Mouse (Mus musculus): ENCODE data around the gene Erg. TPM values are rescaled to one million over a fixed set of nuclear protein-coding genes. Genes with fewer than 3 reads are reported as not detected.

The Erg gene
- polyA plus RNA-seq, 1 experiment from 2014 or later, result 12.2 TPM

GRCm38 (mm10) chr16:95382251-95382650 lies 204.1 kb downstream of the Erg start:
- ATAC-seq (ENCODE audit: borderline replicate concordance, extremely low read depth, low FRiP score, low TSS enrichment), result no peak
- no peak overlapping the region for H3K4me3 ChIP-seq
- WGBS, result 15% methylated on average over 5 of the region's 5 CpGs

DNA sequence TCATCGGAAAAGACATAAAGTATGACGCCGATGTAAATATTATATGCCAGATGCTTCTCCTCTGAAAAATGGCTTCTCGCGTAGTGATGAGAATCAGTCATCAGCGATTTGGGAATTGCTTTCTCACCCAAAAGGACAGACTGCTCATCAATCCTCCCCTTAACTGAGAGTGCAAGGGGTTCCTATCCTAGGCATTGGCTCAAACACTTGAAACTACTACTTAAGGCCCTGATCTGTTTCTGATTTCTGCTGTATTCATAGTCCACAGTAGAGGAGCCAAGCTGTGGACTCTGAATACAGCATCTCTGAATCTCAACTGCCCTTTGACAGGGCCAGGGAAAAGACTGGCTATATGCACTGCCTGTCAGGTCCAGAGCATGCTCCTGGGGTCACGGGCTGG lies 209.6 kb downstream of the Erg start:
- no peak overlapping the region for H3K9ac ChIP-seq
- H3K27me3 ChIP-seq, result no peaks in the 10 kb centered on the region
- no peaks in the 10 kb centered on the region for H3K36me3 ChIP-seq
- peaks cover 8% of the 10 kb centered on the region for H3K4me1 ChIP-seq
- H3K4me2 ChIP-seq, result no peak overlapping the region
- H3K9me3 ChIP-seq, result no peaks in the 10 kb centered on the region
- H3K4me3 ChIP-seq, result no peak overlapping the region
- 55% methylated on average over 7 of the region's 7 CpGs for WGBS
- no peak overlapping the region for H3K27ac ChIP-seq
- no peak for ATAC-seq (ENCODE audit: borderline replicate concordance, extremely low read depth, low FRiP score, low TSS enrichment)

More at GRCm38 (mm10) chr16:95382251-95382650, 204.1 kb downstream of the Erg start:
- Histone ChIP-seq H3K4me1 (no peaks in the 10 kb centered on the region), H3K4me2 (no peak overlapping the region), H3K36me3 (peaks cover 8% of the 10 kb centered on the region; the same call in 1 of the 2 replicates), H3K9ac (no peak overlapping the region), H3K9me3 (no peaks in the 10 kb centered on the region), H3K27me3 (no peaks in the 10 kb centered on the region), H3K27ac (no peak overlapping the region)

- Histone ChIP-seq H3K27ac (no peak overlapping the region), H3K4me2 (no peak overlapping the region), H3K36me3 (no peaks in the 10 kb centered on the region), H3K27me3 (no peaks in the 10 kb centered on the region), H3K9ac (no peak overlapping the region), H3K4me1 (peaks cover 8% of the 10 kb centered on the region), H3K9me3 (no peaks in the 10 kb centered on the region), H3K4me3 (no peak overlapping the region)
- peak; percentile 53; the same call in 1 of the 2 replicates for ATAC-seq (ENCODE audit: borderline replicate concordance, extremely low read depth, low FRiP score, low TSS enrichment)
- 31% methylated on average over 11 of the region's 11 CpGs for WGBS
Observed at GRCm38 (mm10) chr16:95376364-95376763, 210.0 kb downstream of the Erg start.

DNA sequence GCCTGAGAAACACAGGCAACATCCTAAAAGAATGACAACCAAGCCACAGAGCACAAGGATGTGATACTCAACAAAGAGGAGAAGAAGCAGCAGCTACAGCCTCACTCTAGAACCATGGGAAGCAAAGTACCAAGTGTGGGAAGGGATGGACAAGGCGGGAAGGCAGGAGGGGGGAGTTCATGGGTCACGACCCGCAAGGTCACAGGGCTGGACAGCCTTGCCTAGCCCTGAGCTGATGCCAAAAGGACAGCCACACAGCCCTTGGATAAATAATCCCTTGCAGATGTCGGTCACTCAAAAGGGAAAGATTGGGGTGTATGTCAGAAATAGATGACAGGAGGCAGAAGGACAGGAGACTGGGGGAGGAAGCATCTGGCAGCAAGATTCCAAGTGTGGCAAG lies 211.7 kb downstream of the Erg start:
- 71% methylated on average over 4 of the region's 4 CpGs for WGBS
- Histone ChIP-seq H3K36me3 (no peaks in the 10 kb centered on the region), H3K27ac (no peak overlapping the region), H3K9me3 (no peaks in the 10 kb centered on the region), H3K4me1 (peaks cover 8% of the 10 kb centered on the region), H3K4me3 (no peak overlapping the region), H3K9ac (no peak overlapping the region), H3K4me2 (no peak overlapping the region), H3K27me3 (no peaks in the 10 kb centered on the region)
- no peak for ATAC-seq (ENCODE audit: borderline replicate concordance, extremely low read depth, low FRiP score, low TSS enrichment)

DNA sequence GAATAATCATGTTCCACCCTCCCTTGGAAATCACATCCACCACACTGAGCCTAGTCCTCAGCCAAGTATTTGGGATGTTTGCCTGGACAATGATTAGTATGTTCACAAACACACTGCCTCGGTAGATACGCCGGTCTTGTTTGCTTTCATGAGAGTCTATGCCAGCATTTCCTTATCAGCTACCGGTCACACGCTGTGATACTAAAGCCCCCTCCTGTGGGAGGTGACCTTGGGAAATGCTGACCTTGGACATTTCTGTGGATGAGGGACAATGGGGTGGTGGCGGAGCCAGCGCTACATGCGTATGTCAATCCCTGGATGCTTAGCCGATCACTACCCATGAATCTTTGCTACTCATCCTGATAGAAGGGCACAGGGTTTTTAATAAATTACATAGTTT lies 213.4 kb downstream of the Erg start:
- no peak overlapping the region for H3K9ac ChIP-seq
- no peak overlapping the region for H3K4me2 ChIP-seq
- no peak for ATAC-seq (ENCODE audit: borderline replicate concordance, extremely low read depth, low FRiP score, low TSS enrichment)
- H3K4me3 ChIP-seq, result no peak overlapping the region
- no peaks in the 10 kb centered on the region for H3K36me3 ChIP-seq
- 61% methylated on average over 9 of the region's 9 CpGs for WGBS
- no peak overlapping the region for H3K27ac ChIP-seq
- H3K4me1 ChIP-seq, result peaks cover 8% of the 10 kb centered on the region
- H3K9me3 ChIP-seq, result no peaks in the 10 kb centered on the region
- H3K27me3 ChIP-seq, result no peaks in the 10 kb centered on the region

GRCm38 (mm10) chr16:95371713-95372112 lies 214.7 kb downstream of the Erg start:
- Histone ChIP-seq H3K4me1 (0 out of 2 replicates have a peak, but pooled peaks cover 4% of the 10 kb centered on the region), H3K9ac (no peak overlapping the region), H3K36me3 (no peaks in the 10 kb centered on the region), H3K9me3 (no peaks in the 10 kb centered on the region), H3K4me2 (no peak overlapping the region), H3K27ac (no peak overlapping the region), H3K4me3 (no peak overlapping the region), H3K27me3 (no peaks in the 10 kb centered on the region)
- no peak for ATAC-seq (ENCODE audit: borderline replicate concordance, extremely low read depth, low FRiP score, low TSS enrichment)
- WGBS, result 51% methylated on average over 4 of the region's 4 CpGs

DNA sequence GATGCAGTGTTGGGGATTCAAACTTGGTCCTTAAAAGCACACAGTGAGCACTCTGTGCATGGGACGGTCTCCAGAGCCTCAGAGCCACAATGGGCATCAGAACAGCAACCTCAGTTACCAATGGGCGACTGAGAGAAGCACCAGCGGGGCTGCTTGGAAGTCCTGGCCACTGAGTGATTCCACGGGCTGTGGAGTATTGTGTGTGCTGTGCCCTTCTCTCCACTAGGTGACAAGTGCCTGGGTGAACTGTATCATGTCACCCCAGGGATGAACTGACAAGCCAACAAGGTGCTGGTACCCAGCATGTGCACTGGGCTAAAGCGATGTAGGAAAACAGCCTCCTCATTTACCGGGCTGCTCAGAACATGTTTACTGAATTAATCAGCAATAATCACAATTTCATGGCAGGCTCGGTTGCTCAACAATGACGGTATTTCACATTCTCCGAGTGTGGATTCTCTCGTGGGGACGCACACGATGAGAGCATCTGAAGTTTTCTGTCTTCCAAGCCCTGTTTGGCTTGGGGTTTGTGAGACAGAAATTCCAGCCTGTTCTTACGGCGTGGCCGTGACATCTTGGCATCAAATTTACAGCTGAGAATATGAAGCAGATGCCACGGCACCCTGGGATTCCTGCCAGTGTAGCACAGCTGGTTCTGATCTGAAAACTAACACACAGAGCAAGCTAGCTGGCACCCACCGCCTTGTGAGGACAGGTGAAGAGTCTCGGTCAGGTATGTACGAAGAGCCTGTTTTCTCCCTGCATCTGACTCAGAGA lies 219.2 kb downstream of the Erg start:
- no peak for ATAC-seq (ENCODE audit: borderline replicate concordance, extremely low read depth, low FRiP score, low TSS enrichment)
- Histone ChIP-seq H3K27me3 (no peaks in the 10 kb centered on the region), H3K9me3 (no peaks in the 10 kb centered on the region), H3K4me3 (no peak overlapping the region), H3K27ac (no peak overlapping the region), H3K36me3 (no peaks in the 10 kb centered on the region), H3K9ac (no peak overlapping the region), H3K4me1 (peaks cover 2% of the 10 kb centered on the region; the same call in 1 of the 2 replicates), H3K4me2 (no peak overlapping the region)
- 70% methylated on average over 19 of the region's 19 CpGs for WGBS

- Histone ChIP-seq H3K36me3 (no peaks in the 10 kb centered on the region), H3K4me1 (peaks cover 2% of the 10 kb centered on the region; the same call in 1 of the 2 replicates), H3K27me3 (no peaks in the 10 kb centered on the region), H3K27ac (no peak overlapping the region), H3K4me2 (no peak overlapping the region), H3K9me3 (no peaks in the 10 kb centered on the region), H3K4me3 (no peak overlapping the region), H3K9ac (no peak overlapping the region)
- 76% methylated on average over 5 of the region's 5 CpGs for WGBS
- ATAC-seq (ENCODE audit: borderline replicate concordance, extremely low read depth, low FRiP score, low TSS enrichment), result no peak
Observed at GRCm38 (mm10) chr16:95365214-95365613, 221.2 kb downstream of the Erg start.

GRCm38 (mm10) chr16:95363632-95364465 lies 222.5 kb downstream of the Erg start:
- 0 out of 2 replicates have a peak overlapping the region, but pooled peaks have one; percentile 0 for H3K27ac ChIP-seq
- ATAC-seq (ENCODE audit: borderline replicate concordance, extremely low read depth, low FRiP score, low TSS enrichment), result peak; percentile 33; the same call in 1 of the 2 replicates
- H3K9me3 ChIP-seq, result no peaks in the 10 kb centered on the region
- 57% methylated on average over 18 of the region's 18 CpGs for WGBS
- H3K36me3 ChIP-seq, result no peaks in the 10 kb centered on the region
- H3K4me1 ChIP-seq, result peaks cover 2% of the 10 kb centered on the region; the same call in 1 of the 2 replicates
- H3K4me3 ChIP-seq, result no peak overlapping the region
- H3K27me3 ChIP-seq, result no peaks in the 10 kb centered on the region
- H3K4me2 ChIP-seq, result no peak overlapping the region
- H3K9ac ChIP-seq, result no peak overlapping the region

- Histone ChIP-seq H3K27me3 (no peaks in the 10 kb centered on the region), H3K9ac (no peak overlapping the region), H3K4me2 (no peak overlapping the region), H3K4me3 (no peak overlapping the region), H3K9me3 (no peaks in the 10 kb centered on the region), H3K4me1 (peaks cover 2% of the 10 kb centered on the region; the same call in 1 of the 2 replicates), H3K36me3 (no peaks in the 10 kb centered on the region), H3K27ac (no peak overlapping the region)
- 72% methylated on average over 7 of the region's 7 CpGs for WGBS
- ATAC-seq (ENCODE audit: borderline replicate concordance, extremely low read depth, low FRiP score, low TSS enrichment), result no peak
Observed at GRCm38 (mm10) chr16:95361950-95362349, 224.4 kb downstream of the Erg start.

DNA sequence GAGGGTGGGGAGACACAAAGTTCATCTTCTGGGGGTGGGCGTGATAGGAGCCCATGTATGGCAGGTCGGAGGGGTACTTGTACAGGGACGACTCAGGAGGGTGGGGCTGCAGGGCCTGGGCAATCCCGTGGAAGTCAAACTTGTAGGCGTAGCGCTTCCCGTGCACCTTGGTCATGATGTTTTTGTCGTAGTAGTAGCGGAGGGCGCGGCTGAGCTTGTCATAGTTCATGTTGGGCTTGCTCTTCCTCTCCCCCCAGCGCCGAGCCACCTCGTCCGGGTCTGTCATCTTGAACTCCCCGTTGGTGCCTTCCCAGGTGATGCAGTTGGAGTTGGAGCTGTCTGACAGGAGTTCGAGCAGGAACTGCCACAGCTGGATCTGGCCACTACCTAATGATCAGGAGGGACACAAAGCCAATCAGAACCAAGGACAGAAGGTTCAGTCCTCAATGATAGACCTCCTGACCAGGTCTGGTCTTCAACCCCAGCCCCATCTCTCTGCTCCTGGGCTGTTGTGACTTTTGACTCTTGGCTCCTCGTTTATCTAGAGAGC lies 225.4 kb downstream of the Erg start:
- no peak overlapping the region for H3K4me2 ChIP-seq
- no peak overlapping the region for H3K9ac ChIP-seq
- H3K27me3 ChIP-seq, result no peaks in the 10 kb centered on the region
- H3K4me1 ChIP-seq, result peaks cover 2% of the 10 kb centered on the region; the same call in 1 of the 2 replicates
- 88% methylated on average over 18 of the region's 18 CpGs for WGBS
- no peak overlapping the region for H3K4me3 ChIP-seq
- no peak overlapping the region for H3K27ac ChIP-seq
- no peaks in the 10 kb centered on the region for H3K9me3 ChIP-seq
- ATAC-seq (ENCODE audit: borderline replicate concordance, extremely low read depth, low FRiP score, low TSS enrichment), result no peak
- no peaks in the 10 kb centered on the region for H3K36me3 ChIP-seq

Measured in lung, embryonic 15.5 days (tissue).